Mouse (Mus musculus) limb, embryonic 13.5 days (tissue): ENCODE data around the gene Psmd3. TPM values are rescaled to one million over a fixed set of nuclear protein-coding genes. Genes with fewer than 3 reads are reported as not detected.

ENCODE experiments used
- ATAC-seq: fragments of 200-750 bp; cut with Nextera tagmentation; 2 replicates; pipeline ENCODE4 v1.8.0; 2017; ENCODE audit warnings: low read depth, moderate number of reproducible peaks, moderate TSS enrichment; ENCODE audit not compliant: low FRiP score
- H3K27ac ChIP-seq: fragments of 300-500 bp; sonication (generic); 2 replicates; pipeline ENCODE4 v1.5.1; 2015; ENCODE audit warnings: inconsistent platforms, mild to moderate bottlenecking, moderate library complexity
- H3K27me3 ChIP-seq: fragments of 300-500 bp; sonication (generic); 2 replicates; pipeline ENCODE4 v1.6.1; 2015; ENCODE audit warnings: mild to moderate bottlenecking, inconsistent platforms
- H3K36me3 ChIP-seq: fragments of 300-500 bp; sonication (generic); 2 replicates; pipeline ENCODE4 v1.6.1; 2015; ENCODE audit warnings: inconsistent platforms, mild to moderate bottlenecking, moderate library complexity
- H3K4me1 ChIP-seq: fragments of 300-500 bp; sonication (generic); 2 replicates; pipeline ENCODE4 v1.6.1; 2015; ENCODE audit warnings: inconsistent platforms
- H3K4me2 ChIP-seq: fragments of 300-500 bp; sonication (generic); replicated peaks from 2 replicates; pipeline ENCODE4 v1.6.1; 2015; ENCODE audit warnings: inconsistent platforms, mild to moderate bottlenecking, moderate library complexity
- H3K4me3 ChIP-seq: fragments of 300-500 bp; sonication (generic); 2 replicates; pipeline ENCODE4 v1.5.1; 2015; ENCODE audit warnings: moderate library complexity, mild to moderate bottlenecking, inconsistent platforms
- H3K9ac ChIP-seq: fragments of 300-500 bp; sonication (generic); 2 replicates; pipeline ENCODE4 v1.6.1; 2015; ENCODE audit warnings: mild to moderate bottlenecking, inconsistent platforms
- H3K9me3 ChIP-seq: fragments of 300-500 bp; sonication (generic); 2 replicates; pipeline ENCODE4 v1.6.1; 2016; ENCODE audit warnings: inconsistent platforms
- WGBS: fragments of 180-500 bp; shearing (Covaris S2); methylation state at CpG from one replicate; pipeline ENCODE4 v1.1.7; 2015; 5-methylcytosine and 5-hydroxymethylcytosine counted together
- polyA plus RNA-seq: library from polyadenylated mRNA; unstranded; fragments of >200 nt; fragmentation: Nextera tagmentation; extraction: Ambion mirVana; gene quantifications from 2 replicates; pipeline ENCODE4 v1.2.1, GENCODE M21; 2015

The Psmd3 gene
- polyA plus RNA-seq, 1 experiment from 2014 or later: 210 TPM

- Histone ChIP-seq H3K4me1 (no peaks in the 10 kb centered on the region), H3K9ac (no peak overlapping the region), H3K9me3 (no peaks in the 10 kb centered on the region), H3K4me2 (no peak overlapping the region), H3K4me3 (no peak overlapping the region), H3K27ac (no peak overlapping the region), H3K36me3 (peaks cover 81% of the 10 kb centered on the region), H3K27me3 (no peaks in the 10 kb centered on the region)
- WGBS: 88% methylated on average over 9 of the region's 9 CpGs
- no peak for ATAC-seq
Measured at GRCm38 (mm10) chr11:98694301-98694700, 11.9 kb downstream of the Psmd3 start.

- H3K9ac ChIP-seq: no peak overlapping the region
- no peak overlapping the region for H3K4me3 ChIP-seq
- H3K4me2 ChIP-seq: no peak overlapping the region
- no peaks in the 10 kb centered on the region for H3K9me3 ChIP-seq
- H3K27ac ChIP-seq: no peak overlapping the region
- 76% methylated on average over 14 of the region's 14 CpGs for WGBS
- no peak for ATAC-seq
- peaks cover 70% of the 10 kb centered on the region for H3K36me3 ChIP-seq
- no peaks in the 10 kb centered on the region; the same call in 1 of the 2 replicates for H3K27me3 ChIP-seq
- peaks cover 5% of the 10 kb centered on the region for H3K4me1 ChIP-seq
Measured at GRCm38 (mm10) chr11:98695408-98695807, 13.1 kb downstream of the Psmd3 start.

GRCm38 (mm10) chr11:98696454-98697216, 14.3 kb downstream of the Psmd3 start:
- H3K9ac ChIP-seq: no peak overlapping the region
- peaks cover 8% of the 10 kb centered on the region for H3K4me1 ChIP-seq
- peaks cover 3% of the 10 kb centered on the region; the same call in 1 of the 2 replicates for H3K27me3 ChIP-seq
- no peak for ATAC-seq
- no peak overlapping the region for H3K27ac ChIP-seq
- peaks cover 58% of the 10 kb centered on the region for H3K36me3 ChIP-seq
- 88% methylated on average over 14 of the region's 14 CpGs for WGBS
- H3K4me2 ChIP-seq: no peak overlapping the region
- H3K4me3 ChIP-seq: no peak overlapping the region
- H3K9me3 ChIP-seq: no peaks in the 10 kb centered on the region

- H3K9me3 ChIP-seq: no peaks in the 10 kb centered on the region
- 83% methylated on average over 12 of the region's 12 CpGs for WGBS
- no peak overlapping the region for H3K4me2 ChIP-seq
- no peak overlapping the region for H3K9ac ChIP-seq
- no peak overlapping the region for H3K4me3 ChIP-seq
- no peak for ATAC-seq
- H3K4me1 ChIP-seq: peaks cover 9% of the 10 kb centered on the region
- peaks cover 52% of the 10 kb centered on the region for H3K36me3 ChIP-seq
- H3K27me3 ChIP-seq: peaks cover 3% of the 10 kb centered on the region; the same call in 1 of the 2 replicates
- no peak overlapping the region for H3K27ac ChIP-seq
Measured at GRCm38 (mm10) chr11:98697225-98697624, 14.9 kb downstream of the Psmd3 start.

GRCm38 (mm10) chr11:98698849-98699640, 16.7 kb downstream of the Psmd3 start:
- H3K27ac ChIP-seq: no peak overlapping the region
- 88% methylated on average over 16 of the region's 16 CpGs for WGBS

GRCm38 (mm10) chr11:98699911-98700310, 17.6 kb downstream of the Psmd3 start:
- H3K4me1 ChIP-seq: peaks cover 14% of the 10 kb centered on the region
- H3K36me3 ChIP-seq: peaks cover 36% of the 10 kb centered on the region
- no peak overlapping the region for H3K9ac ChIP-seq
- no peak for ATAC-seq
- WGBS: 35% methylated on average over 4 of the region's 4 CpGs
- peaks cover 3% of the 10 kb centered on the region; the same call in 1 of the 2 replicates for H3K27me3 ChIP-seq
- no peak overlapping the region for H3K27ac ChIP-seq
- H3K9me3 ChIP-seq: no peaks in the 10 kb centered on the region
- H3K4me2 ChIP-seq: no peak overlapping the region
- no peak overlapping the region for H3K4me3 ChIP-seq

More at GRCm38 (mm10) chr11:98698849-98699640, 16.7 kb downstream of the Psmd3 start:
- Histone ChIP-seq H3K36me3 (peaks cover 36% of the 10 kb centered on the region), H3K4me3 (no peak overlapping the region), H3K9me3 (no peaks in the 10 kb centered on the region), H3K4me2 (no peak overlapping the region), H3K9ac (no peak overlapping the region), H3K27me3 (peaks cover 3% of the 10 kb centered on the region; the same call in 1 of the 2 replicates), H3K4me1 (peaks cover 14% of the 10 kb centered on the region)
- ATAC-seq: no peak

GRCm38 (mm10) chr11:98701213-98701670, 18.9 kb downstream of the Psmd3 start, which contains the start of gene Csf3:
Gene Csf3, plus strand, starts transcription at chr11:98701263.
- peaks cover 3% of the 10 kb centered on the region; the same call in 1 of the 2 replicates for H3K27me3 ChIP-seq
- H3K27ac ChIP-seq: no peak within 1 kb of the TSS
- no peak within 1 kb of the TSS for H3K4me2 ChIP-seq
- H3K9me3 ChIP-seq: no peaks in the 10 kb centered on the region
- 36% methylated on average over 10 of the region's 10 CpGs for WGBS
- 0 out of 2 replicates have a peak within 1 kb of the TSS, but pooled peaks have one; percentile 26 for H3K9ac ChIP-seq
- peaks cover 36% of the 10 kb centered on the region for H3K36me3 ChIP-seq
- ATAC-seq: no peak
- H3K4me1 ChIP-seq: peaks cover 14% of the 10 kb centered on the region
- no peak within 1 kb of the TSS for H3K4me3 ChIP-seq

GRCm38 (mm10) chr11:98702323-98702722, 20.0 kb downstream of the Psmd3 start:
- H3K27ac ChIP-seq: no peak overlapping the region
- H3K4me3 ChIP-seq: no peak overlapping the region
- no peak overlapping the region for H3K9ac ChIP-seq
- H3K9me3 ChIP-seq: no peaks in the 10 kb centered on the region
- no peak for ATAC-seq
- no peak overlapping the region for H3K4me2 ChIP-seq
- whole genome bisulfite sequencing: 62% methylated on average over 5 of the region's 5 CpGs
- peaks cover 36% of the 10 kb centered on the region for H3K36me3 ChIP-seq
- H3K4me1 ChIP-seq: peaks cover 14% of the 10 kb centered on the region
- peaks cover 3% of the 10 kb centered on the region; the same call in 1 of the 2 replicates for H3K27me3 ChIP-seq

GRCm38 (mm10) chr11:98705021-98705420, 22.7 kb downstream of the Psmd3 start:
- no peak overlapping the region for H3K4me2 ChIP-seq
- 87% methylated on average over 10 of the region's 10 CpGs for WGBS
- no peak overlapping the region for H3K27ac ChIP-seq
- H3K4me1 ChIP-seq: peaks cover 22% of the 10 kb centered on the region
- peaks cover 62% of the 10 kb centered on the region for H3K36me3 ChIP-seq
- H3K9ac ChIP-seq: no peak overlapping the region
- H3K9me3 ChIP-seq: no peaks in the 10 kb centered on the region
- H3K27me3 ChIP-seq: peaks cover 3% of the 10 kb centered on the region; the same call in 1 of the 2 replicates
- no peak for ATAC-seq
- H3K4me3 ChIP-seq: no peak overlapping the region

GRCm38 (mm10) chr11:98707401-98708281, 25.3 kb downstream of the Psmd3 start:
- H3K4me3 ChIP-seq: no peak overlapping the region
- WGBS: 78% methylated on average over 22 of the region's 22 CpGs
- H3K27ac ChIP-seq: peak overlapping the region; percentile 33; the same call in 1 of the 2 replicates
- H3K27me3 ChIP-seq: no peaks in the 10 kb centered on the region
- H3K36me3 ChIP-seq: peaks cover 78% of the 10 kb centered on the region
- peak; percentile 22; the same call in 1 of the 2 replicates for ATAC-seq
- no peaks in the 10 kb centered on the region for H3K9me3 ChIP-seq
- H3K4me2 ChIP-seq: no peak overlapping the region
- 0 out of 2 replicates have a peak overlapping the region, but pooled peaks have one; percentile 20 for H3K9ac ChIP-seq
- peaks cover 10% of the 10 kb centered on the region for H3K4me1 ChIP-seq

GRCm38 (mm10) chr11:98708282-98708956, 26.1 kb downstream of the Psmd3 start:
- 88% methylated on average over 19 of the region's 19 CpGs for WGBS
- Histone ChIP-seq H3K27ac (peak overlapping the region; percentile 33; the same call in 1 of the 2 replicates), H3K27me3 (no peaks in the 10 kb centered on the region), H3K4me3 (no peak overlapping the region), H3K4me1 (peaks cover 9% of the 10 kb centered on the region), H3K36me3 (peaks cover 86% of the 10 kb centered on the region), H3K9ac (0 out of 2 replicates have a peak overlapping the region, but pooled peaks have one; percentile 20), H3K4me2 (no peak overlapping the region), H3K9me3 (no peaks in the 10 kb centered on the region)
- ATAC-seq: 0 out of 2 replicates have a peak, but pooled peaks have one; percentile 8
